Mouse (Mus musculus): ENCODE measurements around the gene Neu1. TPM values are rescaled to one million over a fixed set of nuclear protein-coding genes. Genes with fewer than 3 reads are reported as not detected.

The Neu1 gene
- polyA plus RNA-seq, 1 experiment from 2014 or later, result 11.6 TPM

DNA sequence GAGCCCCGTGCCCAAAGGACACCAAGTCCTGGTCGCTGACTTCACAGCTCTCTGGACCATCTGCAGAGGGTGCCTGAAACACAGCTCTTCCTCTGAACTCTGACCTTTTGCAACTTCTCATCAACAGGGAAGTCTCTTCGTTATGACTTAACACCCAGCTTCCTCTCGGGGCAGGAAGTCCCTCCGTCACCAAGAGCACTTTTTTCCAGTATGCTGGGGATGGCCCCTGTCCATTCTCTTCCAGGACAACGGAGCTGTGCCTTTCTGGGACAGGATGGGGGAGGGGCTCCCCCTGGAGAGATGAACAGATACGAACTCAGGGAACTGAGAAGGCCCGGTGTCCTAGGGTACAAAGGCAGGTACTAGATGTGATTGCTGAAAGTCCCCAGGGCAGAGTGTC lies 3.8 kb downstream of the Neu1 start:
- 0 out of 2 replicates have a peak, but pooled peaks cover 3% of the 10 kb centered on the region for H3K4me1 ChIP-seq (ENCODE audit: insufficient read depth)
- peaks cover 4% of the 10 kb centered on the region; the same call in 1 of the 2 replicates for H3K36me3 ChIP-seq (ENCODE audit: insufficient read depth)
- H3K9me3 ChIP-seq (ENCODE audit: low read depth, low read length), result no peaks in the 10 kb centered on the region
- H3K27me3 ChIP-seq (ENCODE audit: insufficient read depth, low read length), result no peaks in the 10 kb centered on the region
- no peak overlapping the region for H3K4me2 ChIP-seq
- 45% methylated on average over 8 of the region's 8 CpGs for WGBS
- H3K4me3 ChIP-seq (ENCODE audit: low read depth, low read length), result no peak overlapping the region
- DNase-seq (peak; percentile 23), ATAC-seq (ENCODE audit: insufficient read depth) (no peak)
- H3K27ac ChIP-seq (ENCODE audit: low read depth), result no peak overlapping the region
- no peak for TF ChIP-seq CTCF (IDR thresholded peaks at IDR 0.05; ENCODE audit: low read depth)
- no peak overlapping the region for H3K9ac ChIP-seq

DNA sequence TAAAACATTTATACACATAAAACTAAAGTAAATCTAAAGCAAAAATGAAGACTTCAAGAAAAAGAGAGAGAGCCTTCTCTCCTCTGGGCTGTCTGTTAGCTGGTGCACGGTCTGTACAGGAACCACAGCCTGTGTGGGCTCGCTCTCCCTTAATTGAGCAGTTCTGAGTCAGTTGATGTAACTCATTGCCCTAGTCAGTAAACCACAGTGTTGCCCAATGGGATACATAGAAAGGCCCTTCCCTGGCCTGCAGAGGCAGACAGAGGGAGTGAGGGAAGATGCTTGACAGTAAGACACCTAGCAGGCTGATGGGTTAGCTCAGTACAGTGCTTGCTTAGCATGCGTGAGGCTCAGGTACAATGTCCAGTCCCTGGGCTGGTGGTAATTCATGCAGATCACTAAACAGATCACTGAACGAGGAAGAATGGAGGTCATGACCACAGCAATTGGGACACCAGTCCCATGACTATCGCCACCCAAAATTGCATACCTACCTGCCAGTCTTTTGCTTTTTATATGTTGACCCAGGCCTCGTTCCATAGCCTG lies 7.0 kb downstream of the Neu1 start:
- H3K4me3 ChIP-seq (ENCODE audit: low read depth, low read length), result no peak overlapping the region
- whole genome bisulfite sequencing, result 79% methylated on average over 6 of the region's 6 CpGs
- peaks cover 4% of the 10 kb centered on the region; the same call in 1 of the 2 replicates for H3K36me3 ChIP-seq (ENCODE audit: insufficient read depth)
- no peak for TF ChIP-seq CTCF (IDR thresholded peaks at IDR 0.05; ENCODE audit: low read depth)
- no peak overlapping the region for H3K9ac ChIP-seq
- H3K27me3 ChIP-seq (ENCODE audit: insufficient read depth, low read length), result no peaks in the 10 kb centered on the region
- H3K4me1 ChIP-seq (ENCODE audit: insufficient read depth), result 0 out of 2 replicates have a peak, but pooled peaks cover 4% of the 10 kb centered on the region
- no peaks in the 10 kb centered on the region for H3K9me3 ChIP-seq (ENCODE audit: low read depth, low read length)
- DNase-seq (no peak), ATAC-seq (ENCODE audit: insufficient read depth) (no peak)
- no peak overlapping the region for H3K27ac ChIP-seq (ENCODE audit: low read depth)
- no peak overlapping the region for H3K4me2 ChIP-seq

- DNase-seq, result peak; percentile 55
- H3K4me2 ChIP-seq, result peak overlapping the region; percentile 48
- peak overlapping the region; percentile 13 for H3K4me3 ChIP-seq (ENCODE audit: low read depth, low read length)
- peak; percentile 77; the same call in 1 of the 2 replicates for ATAC-seq (ENCODE audit: insufficient read depth)
- no peaks in the 10 kb centered on the region for H3K36me3 ChIP-seq (ENCODE audit: insufficient read depth)
- WGBS, result 6% methylated on average over 15 of the region's 15 CpGs
- H3K9me3 ChIP-seq (ENCODE audit: low read depth, low read length), result no peaks in the 10 kb centered on the region
- H3K27me3 ChIP-seq (ENCODE audit: insufficient read depth, low read length), result no peaks in the 10 kb centered on the region
- peak overlapping the region; percentile 61; the same call in 1 of the 2 replicates for H3K27ac ChIP-seq (ENCODE audit: low read depth)
- peak overlapping the region; percentile 36 for H3K9ac ChIP-seq
- H3K4me1 ChIP-seq (ENCODE audit: insufficient read depth), result 0 out of 2 replicates have a peak, but pooled peaks cover 4% of the 10 kb centered on the region
- TF ChIP-seq CTCF (IDR thresholded peaks at IDR 0.05; ENCODE audit: low read depth), result no peak
These were observed 10.4 kb downstream of the Neu1 start for GRCm38 (mm10) chr17:34941344-34942041.

DNA sequence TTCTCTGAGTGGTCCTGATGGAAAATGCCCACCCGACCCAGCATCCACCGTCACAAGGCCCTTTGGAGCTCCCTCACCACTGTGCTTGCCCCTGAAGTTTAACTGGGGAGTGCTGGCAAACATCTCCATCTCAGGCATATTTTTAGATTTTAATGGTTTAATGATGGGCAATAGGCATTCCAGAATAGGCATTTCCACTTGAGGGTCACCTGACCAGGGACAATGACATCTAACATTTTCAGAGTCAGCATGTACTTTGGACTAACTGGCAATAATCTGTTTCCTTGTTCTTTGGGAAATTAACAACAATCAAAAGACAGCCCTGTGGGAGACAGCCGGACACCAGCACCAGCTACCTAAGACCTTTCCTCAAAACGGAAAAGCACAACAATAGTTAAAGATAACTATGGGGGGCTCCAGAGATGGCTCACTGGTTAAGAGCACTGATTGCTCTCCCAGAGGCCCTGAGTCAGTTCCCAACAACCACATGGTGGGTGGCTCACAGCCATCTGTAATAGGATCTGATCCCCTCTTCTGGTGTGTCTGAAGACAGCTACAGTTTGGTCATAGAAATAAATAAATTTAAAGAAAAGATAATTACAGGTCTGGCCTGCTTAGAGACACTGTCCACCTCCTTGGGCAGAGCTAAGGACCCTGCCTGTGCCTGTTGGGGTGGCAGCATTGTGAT lies 12.2 kb downstream of the Neu1 start:
- H3K27me3 ChIP-seq (ENCODE audit: insufficient read depth, low read length), result no peaks in the 10 kb centered on the region
- H3K4me1 ChIP-seq (ENCODE audit: insufficient read depth), result 0 out of 2 replicates have a peak, but pooled peaks cover 4% of the 10 kb centered on the region
- H3K36me3 ChIP-seq (ENCODE audit: insufficient read depth), result no peaks in the 10 kb centered on the region
- H3K9ac ChIP-seq, result no peak overlapping the region
- H3K4me3 ChIP-seq (ENCODE audit: low read depth, low read length), result no peak overlapping the region
- ATAC-seq (ENCODE audit: insufficient read depth), result no peak
- TF ChIP-seq CTCF (IDR thresholded peaks at IDR 0.05; ENCODE audit: low read depth), result no peak
- no peaks in the 10 kb centered on the region for H3K9me3 ChIP-seq (ENCODE audit: low read depth, low read length)
- no peak for DNase-seq
- H3K27ac ChIP-seq (ENCODE audit: low read depth), result no peak overlapping the region
- 78% methylated on average over 4 of the region's 4 CpGs for WGBS
- H3K4me2 ChIP-seq, result no peak overlapping the region

GRCm38 (mm10) chr17:34944362-34944761 lies 13.3 kb downstream of the Neu1 start:
- Histone ChIP-seq H3K27ac (ENCODE audit: low read depth) (no peak overlapping the region), H3K9ac (no peak overlapping the region), H3K27me3 (ENCODE audit: insufficient read depth, low read length) (no peaks in the 10 kb centered on the region), H3K36me3 (ENCODE audit: insufficient read depth) (peaks cover under 1% of the 10 kb centered on the region), H3K4me3 (ENCODE audit: low read depth, low read length) (no peak overlapping the region), H3K4me1 (ENCODE audit: insufficient read depth) (0 out of 2 replicates have a peak, but pooled peaks cover 4% of the 10 kb centered on the region), H3K4me2 (no peak overlapping the region), H3K9me3 (ENCODE audit: low read depth, low read length) (no peaks in the 10 kb centered on the region)
- ATAC-seq (ENCODE audit: insufficient read depth) (no peak), DNase-seq (peak; percentile 25)
- no peak for TF ChIP-seq CTCF (IDR thresholded peaks at IDR 0.05; ENCODE audit: low read depth)

GRCm38 (mm10) chr17:34946486-34947140 lies 15.6 kb downstream of the Neu1 start:
- peaks cover 10% of the 10 kb centered on the region for H3K4me1 ChIP-seq (ENCODE audit: insufficient read depth)
- no peak for TF ChIP-seq CTCF (IDR thresholded peaks at IDR 0.05; ENCODE audit: low read depth)
- no peaks in the 10 kb centered on the region for H3K9me3 ChIP-seq (ENCODE audit: low read depth, low read length)
- ATAC-seq (ENCODE audit: insufficient read depth) (no peak), DNase-seq (no peak)
- H3K4me3 ChIP-seq (ENCODE audit: low read depth, low read length), result no peak overlapping the region
- 84% methylated on average over 5 of the region's 5 CpGs for WGBS
- H3K27me3 ChIP-seq (ENCODE audit: insufficient read depth, low read length), result no peaks in the 10 kb centered on the region
- H3K9ac ChIP-seq, result no peak overlapping the region
- H3K27ac ChIP-seq (ENCODE audit: low read depth), result no peak overlapping the region
- H3K4me2 ChIP-seq, result no peak overlapping the region
- peaks cover 23% of the 10 kb centered on the region for H3K36me3 ChIP-seq (ENCODE audit: insufficient read depth)
